Mouse (Mus musculus): ENCODE results near the gene Kcnmb3. TPM values are rescaled to one million over a fixed set of nuclear protein-coding genes. Genes with fewer than 3 reads are reported as not detected.

The Kcnmb3 gene
- polyA plus RNA-seq (2016; fragmentation: Nextera tagmentation; extraction: Ambion mirVana) = not detected in 2 replicates

DNA sequence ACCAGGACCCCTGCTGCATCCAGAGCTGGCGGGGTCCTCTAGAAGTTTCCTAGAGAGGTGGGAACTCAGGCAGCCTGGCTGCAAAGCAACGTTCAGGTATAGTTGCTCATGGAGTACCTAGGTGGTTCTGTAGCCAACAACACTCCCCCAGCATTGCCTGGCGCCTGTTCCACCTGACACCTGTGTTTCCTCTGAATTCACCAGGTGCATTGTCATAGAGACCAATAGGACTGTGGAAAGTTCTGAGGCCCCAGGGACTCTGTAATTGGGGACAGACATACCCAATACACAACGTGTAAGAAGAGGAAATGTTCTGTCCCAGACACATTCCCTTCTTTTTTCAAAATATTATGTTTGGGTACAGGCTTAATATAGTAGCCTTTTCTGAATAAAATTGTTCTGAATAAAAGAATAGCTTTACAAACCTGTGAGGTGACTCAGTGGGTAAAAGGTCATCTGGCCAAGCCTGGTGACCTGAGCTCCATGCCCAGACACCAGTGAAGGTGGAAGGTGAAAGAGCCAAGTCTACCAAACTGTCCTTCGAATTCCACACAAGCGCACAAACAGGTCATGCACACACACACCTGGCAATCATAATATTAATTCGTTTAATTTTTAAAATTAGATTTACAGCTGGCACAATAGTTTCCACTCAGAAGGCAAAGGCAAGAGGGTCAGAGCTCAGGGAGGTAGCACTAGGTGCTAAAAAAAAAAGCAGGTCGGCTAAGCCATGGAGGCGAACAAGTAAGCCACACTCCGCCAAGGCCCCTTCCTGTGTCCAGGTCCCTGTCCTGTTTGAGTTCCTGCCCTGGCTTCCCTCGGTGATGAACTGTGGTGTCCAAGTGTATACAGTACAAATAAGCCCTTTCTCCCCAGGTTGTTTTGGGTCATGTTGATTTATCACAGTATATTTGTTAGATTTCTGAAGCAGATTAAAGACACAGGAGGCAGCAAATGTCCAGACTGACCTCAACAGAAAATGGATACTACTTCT is at the start of gene Kcnmb3:
Gene Kcnmb3, minus strand, starts transcription at position 135 of the 994 bp plus-strand sequence.
- no peaks in the 10 kb centered on the region for H3K9me3 ChIP-seq (replicated peaks)
- H3K27ac ChIP-seq = no peak within 1 kb of the TSS
- H3K4me2 ChIP-seq = no peak within 1 kb of the TSS
- no peaks in the 10 kb centered on the region for H3K36me3 ChIP-seq
- H3K27me3 ChIP-seq (replicated peaks) = no peaks in the 10 kb centered on the region
- no peaks in the 10 kb centered on the region for H3K4me1 ChIP-seq
- ATAC-seq = no peak
- no peak within 1 kb of the TSS for H3K4me3 ChIP-seq
- no peak within 1 kb of the TSS for H3K9ac ChIP-seq
- WGBS (ENCODE audit: insufficient replicate concordance) = 59% methylated on average over 11 of the region's 11 CpGs

DNA sequence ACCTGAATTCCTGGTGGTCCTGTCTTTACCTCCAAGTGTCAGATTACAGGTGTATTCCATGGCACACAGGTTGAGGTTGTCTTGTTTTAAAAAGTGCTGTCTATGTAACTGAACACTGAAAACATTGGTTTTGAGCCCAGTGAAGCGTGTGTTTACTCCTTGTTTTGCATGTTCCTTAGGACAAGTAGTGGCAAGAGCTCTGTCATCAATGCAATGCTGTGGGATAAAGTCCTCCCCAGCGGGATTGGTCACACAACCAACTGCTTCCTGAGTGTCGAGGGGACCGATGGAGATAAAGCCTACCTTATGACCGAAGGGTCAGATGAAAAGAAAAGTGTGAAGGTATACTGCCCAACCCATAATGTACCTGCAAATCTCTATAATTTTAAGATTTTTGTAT is 46.1 kb upstream of the Kcnmb3 start:
- no peak overlapping the region for H3K4me2 ChIP-seq
- 84% methylated on average over 5 of the region's 5 CpGs for WGBS (ENCODE audit: insufficient replicate concordance)
- H3K27me3 ChIP-seq (replicated peaks) = no peaks in the 10 kb centered on the region
- no peak overlapping the region for H3K4me3 ChIP-seq
- H3K4me1 ChIP-seq = peaks cover 28% of the 10 kb centered on the region
- no peaks in the 10 kb centered on the region for H3K9me3 ChIP-seq (replicated peaks)
- no peak overlapping the region for H3K9ac ChIP-seq
- no peak for ATAC-seq
- no peak overlapping the region for H3K27ac ChIP-seq
- peaks cover 82% of the 10 kb centered on the region for H3K36me3 ChIP-seq

DNA sequence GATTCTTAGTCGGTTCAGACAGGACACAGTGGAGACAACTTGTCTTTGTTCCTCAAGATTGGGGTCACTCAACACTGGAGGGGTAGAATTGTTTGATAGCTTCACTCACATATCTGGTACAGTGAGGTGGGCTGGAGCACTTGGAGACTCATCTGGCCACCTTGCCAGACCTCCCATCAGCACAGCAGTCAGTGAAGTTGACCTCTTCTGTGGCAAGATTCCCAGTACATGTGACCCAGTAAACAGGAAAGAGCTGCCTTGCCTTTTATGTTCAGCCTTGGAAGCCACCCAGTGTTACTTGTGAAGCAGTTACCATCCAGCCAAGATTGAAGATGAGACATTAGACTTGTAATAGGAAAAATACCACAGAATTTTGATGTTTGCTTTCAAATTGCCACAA is 45.5 kb upstream of the Kcnmb3 start:
- H3K9me3 ChIP-seq (replicated peaks) = no peaks in the 10 kb centered on the region
- H3K9ac ChIP-seq = no peak overlapping the region
- H3K36me3 ChIP-seq = peaks cover 77% of the 10 kb centered on the region
- peaks cover 28% of the 10 kb centered on the region for H3K4me1 ChIP-seq
- H3K4me2 ChIP-seq = no peak overlapping the region
- no peak overlapping the region for H3K4me3 ChIP-seq
- ATAC-seq = no peak
- H3K27ac ChIP-seq = no peak overlapping the region
- 70% methylated on average over 1 of the region's 1 CpGs for WGBS (ENCODE audit: insufficient replicate concordance)
- H3K27me3 ChIP-seq (replicated peaks) = no peaks in the 10 kb centered on the region

GRCm38 (mm10) chr3:32535692-32536091 is 43.7 kb upstream of the Kcnmb3 start:
- H3K9me3 ChIP-seq (replicated peaks) = no peaks in the 10 kb centered on the region
- H3K4me2 ChIP-seq = peak overlapping the region; percentile 30; the same call in 1 of the 2 replicates
- 13% methylated on average over 1 of the region's 1 CpGs for WGBS (ENCODE audit: insufficient replicate concordance)
- peak; percentile 83 for ATAC-seq
- no peak overlapping the region for H3K9ac ChIP-seq
- no peak overlapping the region for H3K4me3 ChIP-seq
- H3K27me3 ChIP-seq (replicated peaks) = no peaks in the 10 kb centered on the region
- H3K4me1 ChIP-seq = peaks cover 41% of the 10 kb centered on the region
- H3K36me3 ChIP-seq = peaks cover 73% of the 10 kb centered on the region
- peak overlapping the region; percentile 68 for H3K27ac ChIP-seq

- H3K4me3 ChIP-seq = peak overlapping the region; percentile 79
- 13% methylated on average over 5 of the region's 5 CpGs for WGBS (ENCODE audit: insufficient replicate concordance)
- H3K27me3 ChIP-seq (replicated peaks) = no peaks in the 10 kb centered on the region
- H3K4me1 ChIP-seq = peaks cover 33% of the 10 kb centered on the region
- H3K27ac ChIP-seq = peak overlapping the region; percentile 82
- H3K9ac ChIP-seq = peak overlapping the region; percentile 84
- peak overlapping the region; percentile 75 for H3K4me2 ChIP-seq
- ATAC-seq = no peak
- H3K9me3 ChIP-seq (replicated peaks) = peaks cover 9% of the 10 kb centered on the region
- H3K36me3 ChIP-seq = peaks cover 32% of the 10 kb centered on the region
These were observed 38.0 kb upstream of the Kcnmb3 start for GRCm38 (mm10) chr3:32530041-32530440.

DNA sequence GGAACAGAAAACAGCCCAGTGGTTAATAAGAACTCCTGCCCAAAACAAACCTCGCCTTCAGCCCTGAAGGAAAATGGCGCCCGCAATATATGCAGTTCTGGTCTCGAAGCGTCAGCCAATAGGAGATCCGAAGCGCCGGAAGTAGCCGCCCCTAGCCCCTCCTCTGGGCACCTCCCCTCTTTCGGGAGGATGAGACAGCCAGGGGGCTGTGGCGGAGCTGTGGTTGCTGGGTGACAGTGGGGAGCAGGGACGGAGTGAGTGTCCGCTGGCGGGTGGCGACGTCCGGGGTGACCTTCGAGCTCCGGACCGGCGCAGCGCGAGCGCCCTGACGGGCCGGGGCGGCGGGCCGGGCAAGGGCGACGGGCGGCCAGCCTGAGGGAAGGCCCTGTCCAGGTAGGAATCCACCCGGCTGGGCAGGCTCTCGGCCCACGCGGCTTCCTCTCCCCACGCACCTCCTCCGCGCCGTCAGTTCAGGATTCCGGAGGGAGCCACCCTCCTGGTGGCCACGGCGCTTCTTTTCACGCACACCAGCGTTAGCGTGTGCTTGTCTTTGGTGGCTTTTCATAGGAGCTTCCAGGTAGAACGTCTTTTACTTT is 37.4 kb upstream of the Kcnmb3 start, which contains the start of gene Mfn1:
Gene Mfn1, plus strand, starts transcription at position 163 of the 596 bp plus-strand sequence.
- Histone ChIP-seq H3K27ac (peak within 1 kb of the TSS; percentile 82), H3K4me1 (peaks cover 28% of the 10 kb centered on the region), H3K9ac (peak within 1 kb of the TSS; percentile 84), H3K4me3 (peak within 1 kb of the TSS; percentile 79), H3K36me3 (peaks cover 27% of the 10 kb centered on the region), H3K27me3 (replicated peaks) (no peaks in the 10 kb centered on the region), H3K9me3 (replicated peaks) (peaks cover 9% of the 10 kb centered on the region), H3K4me2 (peak within 1 kb of the TSS; percentile 75)
- WGBS (ENCODE audit: insufficient replicate concordance) = under 1% methylated on average over 47 of the region's 47 CpGs
- ATAC-seq = peak; percentile 99

DNA sequence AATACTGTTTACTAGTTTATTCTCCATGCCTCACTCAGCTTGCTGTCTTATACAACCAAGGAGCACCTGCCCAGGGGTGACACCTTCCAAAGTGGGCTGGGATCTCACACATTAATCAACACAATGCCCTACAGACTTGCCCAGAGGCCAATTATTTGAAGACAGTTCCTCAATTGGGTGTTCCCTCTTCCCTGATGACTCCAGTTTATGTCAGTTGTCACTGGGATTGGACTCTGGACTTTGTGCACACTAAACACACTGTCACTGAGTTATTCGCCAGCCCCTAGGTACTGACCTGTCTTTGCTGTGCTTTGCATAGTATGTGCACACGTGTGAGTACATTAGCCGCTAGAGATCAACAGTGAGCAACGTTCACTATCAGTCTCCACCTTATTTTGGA is 35.1 kb upstream of the Kcnmb3 start:
- Histone ChIP-seq H3K27ac (no peak overlapping the region), H3K27me3 (replicated peaks) (no peaks in the 10 kb centered on the region), H3K4me1 (peaks cover 28% of the 10 kb centered on the region), H3K9me3 (replicated peaks) (peaks cover 9% of the 10 kb centered on the region), H3K4me3 (no peak overlapping the region), H3K36me3 (peaks cover 35% of the 10 kb centered on the region), H3K9ac (no peak overlapping the region), H3K4me2 (no peak overlapping the region)
- WGBS (ENCODE audit: insufficient replicate concordance) = 68% methylated on average over 4 of the region's 4 CpGs
- no peak for ATAC-seq

- H3K27ac ChIP-seq = peak overlapping the region; percentile 94
- H3K4me1 ChIP-seq = peaks cover 63% of the 10 kb centered on the region
- ATAC-seq = no peak
- peaks cover 45% of the 10 kb centered on the region for H3K36me3 ChIP-seq
- H3K9ac ChIP-seq = peak overlapping the region; percentile 44
- H3K27me3 ChIP-seq (replicated peaks) = no peaks in the 10 kb centered on the region
- H3K9me3 ChIP-seq (replicated peaks) = no peaks in the 10 kb centered on the region
- H3K4me2 ChIP-seq = peak overlapping the region; percentile 95
- peak overlapping the region; percentile 86 for H3K4me3 ChIP-seq
These were observed 21.5 kb upstream of the Kcnmb3 start for GRCm38 (mm10) chr3:32513528-32513927.

DNA sequence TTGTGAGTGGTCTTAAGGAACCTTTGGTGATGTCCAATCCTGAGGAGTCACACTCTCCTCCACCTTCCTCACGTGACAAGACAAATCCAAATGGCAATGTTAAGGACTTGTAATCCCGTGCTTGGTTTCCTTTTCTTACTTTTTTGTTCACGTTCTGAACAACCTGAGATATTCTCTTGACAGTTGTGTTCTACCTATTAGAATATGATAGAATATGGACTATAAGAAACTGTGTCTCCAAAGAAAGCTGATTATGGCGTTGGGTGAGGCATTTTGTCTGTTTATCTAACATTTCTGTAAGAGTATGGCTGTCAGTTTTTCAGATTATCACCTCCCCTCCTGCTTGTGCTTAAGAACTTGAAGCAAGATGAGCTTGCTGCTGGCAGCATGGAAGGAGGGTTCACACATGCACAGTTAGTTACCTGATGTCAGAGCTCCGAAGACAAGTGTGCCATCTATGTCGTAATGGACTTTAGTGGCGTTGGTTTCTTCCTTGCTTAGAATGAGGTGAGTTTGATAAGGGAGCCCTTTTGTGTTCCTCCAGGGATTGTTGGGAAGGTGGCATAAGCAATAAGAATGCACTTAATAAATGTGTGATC is 20.8 kb upstream of the Kcnmb3 start:
- Histone ChIP-seq H3K27me3 (replicated peaks) (no peaks in the 10 kb centered on the region), H3K9me3 (replicated peaks) (no peaks in the 10 kb centered on the region), H3K27ac (peak overlapping the region; percentile 94), H3K4me3 (peak overlapping the region; percentile 86), H3K36me3 (peaks cover 39% of the 10 kb centered on the region), H3K4me1 (peaks cover 64% of the 10 kb centered on the region), H3K9ac (peak overlapping the region; percentile 44), H3K4me2 (peak overlapping the region; percentile 95)
- ATAC-seq = no peak
- 37% methylated on average over 7 of the region's 7 CpGs for WGBS (ENCODE audit: insufficient replicate concordance)

- H3K36me3 ChIP-seq = peaks cover 23% of the 10 kb centered on the region
- H3K27ac ChIP-seq = peak overlapping the region; percentile 94
- no peaks in the 10 kb centered on the region for H3K27me3 ChIP-seq (replicated peaks)
- no peak for ATAC-seq
- peak overlapping the region; percentile 95 for H3K4me2 ChIP-seq
- WGBS (ENCODE audit: insufficient replicate concordance) = 2% methylated on average over 13 of the region's 13 CpGs
- peaks cover 64% of the 10 kb centered on the region for H3K4me1 ChIP-seq
- peak overlapping the region; percentile 86 for H3K4me3 ChIP-seq
- H3K9ac ChIP-seq = peak overlapping the region; percentile 96
- H3K9me3 ChIP-seq (replicated peaks) = no peaks in the 10 kb centered on the region
These were observed 19.1 kb upstream of the Kcnmb3 start for GRCm38 (mm10) chr3:32511191-32511550.

- Histone ChIP-seq H3K4me1 (peaks cover 61% of the 10 kb centered on the region), H3K4me3 (peak overlapping the region; percentile 86), H3K9me3 (replicated peaks) (no peaks in the 10 kb centered on the region), H3K27me3 (replicated peaks) (no peaks in the 10 kb centered on the region), H3K9ac (peak overlapping the region; percentile 96), H3K36me3 (peaks cover 17% of the 10 kb centered on the region), H3K27ac (peak overlapping the region; percentile 94), H3K4me2 (peak overlapping the region; percentile 95)
- peak; percentile 95 for ATAC-seq
- under 1% methylated on average over 56 of the region's 69 CpGs for WGBS (ENCODE audit: insufficient replicate concordance)
These were observed 18.6 kb upstream of the Kcnmb3 start for GRCm38 (mm10) chr3:32510375-32511190.

Data from liver, embryonic 12.5 days (tissue).